ENCODE assay signal across 19 mouse cellular contexts in genomic region chr11:20043256-20043655, GRCm38 (mm10).
A peak's percentile ranks its signal among the peaks of the same experiment; 100 is the strongest.
DNase-seq lines count a peak whose midpoint lies in the region; ATAC-seq and TF ChIP-seq lines count a peak whose summit lies in the region.
"Had no signal": no experiment of that assay in that cellular context is flagged by ENCODE, and none has a peak within 500 bp of the region (broad histone marks: within the 10 kb centered on the region; RNA-seq: fewer than 3 reads in every experiment).

No protein-coding gene starts in this region.

- DNase-seq in layer of hippocampus, adult 9-11 months: peak; percentile 49
- DNase-seq in layer of hippocampus, postnatal 36 days: no peak
- DNase-seq in 3T3-L1 (ENCODE audit: low read depth, low spot score) (peak; percentile 73), NIH3T3 (ENCODE audit: low read depth) (peak; percentile 63)
- no peak for DNase-seq in kidney, postnatal 25 days
- DNase-seq in lung, adult 2 months: no peak
- DNase-seq: cerebellum, adult 9-10 months; gastrocnemius, postnatal 14 days; lung, postnatal 10 days; midbrain, embryonic 14.5 days; spleen, adult 18-20 months; thymus, postnatal 25 days had no signal

- peaks cover 20% of the 10 kb centered on the region for H3K4me1 ChIP-seq in liver, embryonic 15.5 days (replicated peaks)
- peaks cover 16% of the 10 kb centered on the region for H3K4me1 ChIP-seq in kidney, embryonic 14.5 days (ENCODE audit: control insufficient read depth, insufficient read depth, low read length)
- H3K4me1 ChIP-seq in lung, adult 2 months (ENCODE audit: control insufficient read depth, insufficient read depth, low read length): no peaks in the 10 kb centered on the region

- 36% methylated on average over 4 of the region's 4 CpGs for WGBS in liver, embryonic 15.5 days (ENCODE audit: insufficient replicate concordance)
- WGBS in kidney, embryonic 14.5 days: 72% methylated on average over 4 of the region's 4 CpGs
- 84% methylated on average over 4 of the region's 4 CpGs for WGBS in lung, adult 2 months

- no peaks in the 10 kb centered on the region for H3K27me3 ChIP-seq in liver, embryonic 15.5 days
- no peaks in the 10 kb centered on the region for H3K27me3 ChIP-seq in kidney, embryonic 14.5 days (ENCODE audit: control insufficient read depth, insufficient read depth, low read length)
- H3K27me3 ChIP-seq: heart, embryonic 15.5 days; neural tube, embryonic 15.5 days had no signal

- no peak for TF ChIP-seq CTCF in lung, adult 2 months (IDR thresholded peaks at IDR 0.05; ENCODE audit: insufficient read depth, low read length)

- H3K9me3 ChIP-seq in liver, embryonic 15.5 days (replicated peaks): no peaks in the 10 kb centered on the region
- no peaks in the 10 kb centered on the region for H3K9me3 ChIP-seq in kidney, embryonic 14.5 days (ENCODE audit: control insufficient read depth, low read length)
- H3K9me3 ChIP-seq: embryonic facial prominence, embryonic 10.5 days; heart, embryonic 15.5 days; neural tube, embryonic 15.5 days had no signal

- peak; percentile 47 for ATAC-seq in liver, embryonic 15.5 days (ENCODE audit: insufficient read depth)
- no peak for ATAC-seq in kidney, embryonic 14.5 days (ENCODE audit: low FRiP score, low TSS enrichment)
- ATAC-seq: activated CD4-positive, CD25-positive, alpha-beta regulatory T cell, adult 4 months had no signal

- H3K27ac ChIP-seq in liver, embryonic 15.5 days (replicated peaks): no peak overlapping the region
- no peak overlapping the region for H3K27ac ChIP-seq in kidney, embryonic 14.5 days (ENCODE audit: low read depth, low read length)
- H3K27ac ChIP-seq: embryonic facial prominence, embryonic 10.5 days; heart, embryonic 15.5 days; kidney, postnatal 0 days; neural tube, embryonic 15.5 days had no signal

- no peak for TF ChIP-seq POLR2A in lung, adult 2 months (IDR thresholded peaks at IDR 0.05; ENCODE audit: borderline replicate concordance, extremely low read depth, low read depth, low read length)

- H3K4me2 ChIP-seq in liver, embryonic 15.5 days: no peak overlapping the region
- H3K4me2 ChIP-seq in kidney, embryonic 14.5 days (replicated peaks; ENCODE audit: low read depth, low read length): no peak overlapping the region
- H3K4me2 ChIP-seq: heart, embryonic 15.5 days; neural tube, embryonic 15.5 days had no signal

- H3K36me3 ChIP-seq in liver, embryonic 15.5 days (replicated peaks): no peaks in the 10 kb centered on the region
- H3K36me3 ChIP-seq in kidney, embryonic 14.5 days (ENCODE audit: control insufficient read depth, insufficient read depth, low read length): no peaks in the 10 kb centered on the region
- H3K36me3 ChIP-seq: embryonic facial prominence, embryonic 10.5 days; heart, embryonic 15.5 days; neural tube, embryonic 15.5 days had no signal

- H3K9ac ChIP-seq in liver, embryonic 15.5 days: no peak overlapping the region
- no peak overlapping the region for H3K9ac ChIP-seq in kidney, embryonic 14.5 days (ENCODE audit: low read depth, low read length)
- H3K9ac ChIP-seq: heart, embryonic 15.5 days; neural tube, embryonic 15.5 days had no signal

- no peak overlapping the region for H3K4me3 ChIP-seq in liver, embryonic 15.5 days (replicated peaks)
- H3K4me3 ChIP-seq in kidney, embryonic 14.5 days (ENCODE audit: low read length): no peak overlapping the region
- H3K4me3 ChIP-seq in lung, adult 2 months (replicated peaks; ENCODE audit: extremely low read depth, low read depth, low read length): no peak overlapping the region
- H3K4me3 ChIP-seq: embryonic facial prominence, embryonic 10.5 days; heart, embryonic 15.5 days; neural tube, embryonic 15.5 days had no signal

Comparison
In these comparisons a context has a peak if more than half of its experiments do, and no peak if none do; other contexts are left out.
1. DNase-seq: peak in layer of hippocampus, adult 9-11 months (single experiment), 3T3-L1 (single experiment) and NIH3T3 (single experiment); none in layer of hippocampus, postnatal 36 days (0 of 2), kidney, postnatal 25 days (0 of 2) and lung, adult 2 months (single experiment).